Mouse (Mus musculus): ENCODE measurements at regions not wholly inside any gene's neighbourhood (a gene's known extent, or its start where the extent isn't known, plus 50 kb on each side); places are given as distances from the start of the nearest gene placed in this dataset.

GRCm38 (mm10) chr3:38811635-38812034, 75.1 kb upstream of the Fat4 start:
- TF ChIP-seq CTCF (IDR thresholded peaks at IDR 0.05; ENCODE audit: control insufficient read depth, insufficient read depth, low read length) (no peak), POLR2A (IDR thresholded peaks at IDR 0.05; ENCODE audit: borderline replicate concordance, control insufficient read depth, low read depth, low read length) (no peak)
